Mouse (Mus musculus): ENCODE measurements around the gene Ikbkg. TPM values are rescaled to one million over a fixed set of nuclear protein-coding genes. Genes with fewer than 3 reads are reported as not detected.
"Not testable (repeated sequence)": the region's sequence is repeated elsewhere in the genome, so short reads cannot be mapped to it uniquely, and the experiment has no call there.

The Ikbkg gene
- polyA plus RNA-seq (2015; fragmentation: Nextera tagmentation; extraction: Ambion mirVana): 17.4 and 18.1 TPM in 2 replicates

GRCm38 (mm10) chrX:74392535-74393443, at the start of gene Ikbkg, which contains the start of gene Fam3a:
TSS of gene Ikbkg (plus strand) at chrX:74393290.
TSS of gene Fam3a (minus strand) at chrX:74393272.
- peak within 1 kb of the TSS; percentile 64 for H3K4me3 ChIP-seq
- H3K9me3 ChIP-seq: no peaks in the 10 kb centered on the region
- peak within 1 kb of the TSS; percentile 88 for H3K9ac ChIP-seq
- 12% methylated on average over 30 of the region's 30 CpGs for WGBS
- H3K4me1 ChIP-seq: 0 out of 2 replicates have a peak, but pooled peaks cover 9% of the 10 kb centered on the region
- H3K36me3 ChIP-seq: no peaks in the 10 kb centered on the region
- peak within 1 kb of the TSS; percentile 75 for H3K4me2 ChIP-seq
- peak; percentile 100 for ATAC-seq (ENCODE audit: extremely low read depth, insufficient number of reproducible peaks, low FRiP score, low TSS enrichment)
- H3K27me3 ChIP-seq (replicated peaks): no peaks in the 10 kb centered on the region
- H3K27ac ChIP-seq (replicated peaks): peak within 1 kb of the TSS; percentile 87

- WGBS: 18% methylated on average over 13 of the region's 13 CpGs
- H3K36me3 ChIP-seq: no peaks in the 10 kb centered on the region
- ATAC-seq (ENCODE audit: extremely low read depth, insufficient number of reproducible peaks, low FRiP score, low TSS enrichment): peak; percentile 14; the same call in 1 of the 2 replicates
- H3K4me1 ChIP-seq: no peaks in the 10 kb centered on the region
- peak overlapping the region; percentile 84 for H3K9ac ChIP-seq
- peak overlapping the region; percentile 59 for H3K4me3 ChIP-seq
- H3K4me2 ChIP-seq: peak overlapping the region; percentile 71
- H3K9me3 ChIP-seq: no peaks in the 10 kb centered on the region
- H3K27ac ChIP-seq (replicated peaks): peak overlapping the region; percentile 56
- no peaks in the 10 kb centered on the region for H3K27me3 ChIP-seq (replicated peaks)
Observed at GRCm38 (mm10) chrX:74352645-74353466, 40.2 kb upstream of the Ikbkg start.

GRCm38 (mm10) chrX:74353467-74353770, 39.7 kb upstream of the Ikbkg start, which contains the start of gene Lage3:
TSS of gene Lage3 (minus strand) at chrX:74353618.
- 10% methylated on average over 6 of the region's 22 CpGs for WGBS
- Histone ChIP-seq H3K4me2 (peak within 1 kb of the TSS; percentile 71), H3K4me1 (no peaks in the 10 kb centered on the region), H3K4me3 (peak within 1 kb of the TSS; percentile 59), H3K36me3 (no peaks in the 10 kb centered on the region), H3K9ac (peak within 1 kb of the TSS; percentile 84), H3K27me3 (replicated peaks) (no peaks in the 10 kb centered on the region), H3K9me3 (no peaks in the 10 kb centered on the region), H3K27ac (replicated peaks) (peak within 1 kb of the TSS; percentile 56)
- peak; percentile 37; the same call in 1 of the 2 replicates for ATAC-seq (ENCODE audit: extremely low read depth, insufficient number of reproducible peaks, low FRiP score, low TSS enrichment)

- not testable (repeated sequence) for ATAC-seq (ENCODE audit: extremely low read depth, insufficient number of reproducible peaks, low FRiP score, low TSS enrichment); H3K27me3 ChIP-seq (replicated peaks); H3K4me3 ChIP-seq; H3K4me1 ChIP-seq; H3K4me2 ChIP-seq; H3K9me3 ChIP-seq; H3K9ac ChIP-seq; H3K36me3 ChIP-seq; H3K27ac ChIP-seq (replicated peaks)
- 83% methylated on average over 3 of the region's 3 CpGs for WGBS
Observed at GRCm38 (mm10) chrX:74357069-74357468, 36.0 kb upstream of the Ikbkg start.

- no peaks in the 10 kb centered on the region for H3K4me1 ChIP-seq
- WGBS: 41% methylated on average over 11 of the region's 11 CpGs
- H3K27ac ChIP-seq (replicated peaks): no peak overlapping the region
- H3K9me3 ChIP-seq: no peaks in the 10 kb centered on the region
- H3K4me3 ChIP-seq: no peak overlapping the region
- no peaks in the 10 kb centered on the region; the same call in 1 of the 2 replicates for H3K27me3 ChIP-seq (replicated peaks)
- H3K36me3 ChIP-seq: no peaks in the 10 kb centered on the region
- no peak overlapping the region for H3K9ac ChIP-seq
- no peak for ATAC-seq (ENCODE audit: extremely low read depth, insufficient number of reproducible peaks, low FRiP score, low TSS enrichment)
- H3K4me2 ChIP-seq: no peak overlapping the region
Observed at GRCm38 (mm10) chrX:74359171-74359570, 33.9 kb upstream of the Ikbkg start.

- WGBS: 54% methylated on average over 10 of the region's 10 CpGs
- H3K27ac ChIP-seq (replicated peaks): peak overlapping the region; percentile 79; the same call in 1 of the 2 replicates
- H3K4me1 ChIP-seq: peaks cover 16% of the 10 kb centered on the region
Observed at GRCm38 (mm10) chrX:74367512-74367911, 25.6 kb upstream of the Ikbkg start.

GRCm38 (mm10) chrX:74368209-74368909, 24.7 kb upstream of the Ikbkg start:
- peaks cover 18% of the 10 kb centered on the region for H3K4me1 ChIP-seq
- H3K4me2 ChIP-seq: peak overlapping the region; percentile 75
- H3K27ac ChIP-seq (replicated peaks): peak overlapping the region; percentile 79
- no peaks in the 10 kb centered on the region for H3K27me3 ChIP-seq (replicated peaks)
- WGBS: 10% methylated on average over 42 of the region's 49 CpGs
- peak; percentile 48 for ATAC-seq (ENCODE audit: extremely low read depth, insufficient number of reproducible peaks, low FRiP score, low TSS enrichment)
- peak overlapping the region; percentile 90 for H3K9ac ChIP-seq
- no peaks in the 10 kb centered on the region for H3K9me3 ChIP-seq
- H3K4me3 ChIP-seq: peak overlapping the region; percentile 71
- H3K36me3 ChIP-seq: peaks cover 23% of the 10 kb centered on the region

More at GRCm38 (mm10) chrX:74367512-74367911, 25.6 kb upstream of the Ikbkg start:
- H3K4me2 ChIP-seq: peak overlapping the region; percentile 75
- H3K4me3 ChIP-seq: peak overlapping the region; percentile 71
- H3K27me3 ChIP-seq (replicated peaks): no peaks in the 10 kb centered on the region
- H3K9me3 ChIP-seq: no peaks in the 10 kb centered on the region
- ATAC-seq (ENCODE audit: extremely low read depth, insufficient number of reproducible peaks, low FRiP score, low TSS enrichment): no peak
- H3K9ac ChIP-seq: peak overlapping the region; percentile 90
- peaks cover 23% of the 10 kb centered on the region for H3K36me3 ChIP-seq

- peak; percentile 88 for ATAC-seq (ENCODE audit: extremely low read depth, insufficient number of reproducible peaks, low FRiP score, low TSS enrichment)
- Histone ChIP-seq H3K9me3 (no peaks in the 10 kb centered on the region), H3K4me1 (peaks cover 9% of the 10 kb centered on the region; the same call in 1 of the 2 replicates), H3K4me2 (peak within 1 kb of the TSS; percentile 74), H3K36me3 (peaks cover 9% of the 10 kb centered on the region; the same call in 1 of the 2 replicates), H3K4me3 (peak within 1 kb of the TSS; percentile 59), H3K27me3 (replicated peaks) (no peaks in the 10 kb centered on the region), H3K9ac (peak within 1 kb of the TSS; percentile 80), H3K27ac (replicated peaks) (no peak within 1 kb of the TSS)
- 14% methylated on average over 32 of the region's 32 CpGs for WGBS
Observed at GRCm38 (mm10) chrX:74372888-74373549, 20.1 kb upstream of the Ikbkg start, which contains the start of the genes Ubl4a and Slc10a3. TSS of gene Ubl4a (minus strand) at chrX:74373218. TSS of gene Slc10a3 (minus strand) at chrX:74373349.

- H3K4me2 ChIP-seq: no peak overlapping the region
- no peak for ATAC-seq (ENCODE audit: extremely low read depth, insufficient number of reproducible peaks, low FRiP score, low TSS enrichment)
- no peaks in the 10 kb centered on the region for H3K9me3 ChIP-seq
- WGBS: 71% methylated on average over 2 of the region's 2 CpGs
- H3K27ac ChIP-seq (replicated peaks): no peak overlapping the region
- no peaks in the 10 kb centered on the region for H3K27me3 ChIP-seq (replicated peaks)
- H3K36me3 ChIP-seq: peaks cover 24% of the 10 kb centered on the region; the same call in 1 of the 2 replicates
- no peak overlapping the region for H3K4me3 ChIP-seq
- H3K4me1 ChIP-seq: no peaks in the 10 kb centered on the region
- H3K9ac ChIP-seq: no peak overlapping the region
Observed at GRCm38 (mm10) chrX:74384451-74384850, 8.6 kb upstream of the Ikbkg start.

GRCm38 (mm10) chrX:74388153-74388552, 4.9 kb upstream of the Ikbkg start:
- Histone ChIP-seq H3K36me3 (peaks cover 24% of the 10 kb centered on the region; the same call in 1 of the 2 replicates), H3K4me1 (0 out of 2 replicates have a peak, but pooled peaks cover 5% of the 10 kb centered on the region), H3K4me3 (no peak overlapping the region), H3K27ac (replicated peaks) (no peak overlapping the region), H3K27me3 (replicated peaks) (no peaks in the 10 kb centered on the region), H3K4me2 (no peak overlapping the region), H3K9ac (no peak overlapping the region), H3K9me3 (no peaks in the 10 kb centered on the region)
- ATAC-seq (ENCODE audit: extremely low read depth, insufficient number of reproducible peaks, low FRiP score, low TSS enrichment): no peak
